Mouse (Mus musculus) heart, postnatal 0 days (tissue): Measurements from ENCODE around the gene Zdhhc8. TPM values are rescaled to one million over a fixed set of nuclear protein-coding genes. Genes with fewer than 3 reads are reported as not detected.

Source experiments
- ATAC-seq: fragments of 200-750 bp; cut with Nextera tagmentation; 2 replicates; pipeline ENCODE4 v1.8.0; 2017; ENCODE audit warnings: low read depth, moderate number of reproducible peaks, moderate library complexity; ENCODE audit not compliant: insufficient read depth
- DNase-seq: peaks from one replicate; pipeline ENCODE4 v3.0.0-alpha.2; 2016; ENCODE audit warnings: low spot score
- H3K27ac ChIP-seq: fragments of 300-500 bp; sonication (generic); 2 replicates; pipeline ENCODE4 v1.5.1; 2014; ENCODE audit warnings: low read depth, mild to moderate bottlenecking
- H3K27me3 ChIP-seq: fragments of 300-500 bp; sonication (generic); 2 replicates; pipeline ENCODE4 v1.6.1; 2014; ENCODE audit warnings: low read length, mixed read lengths; ENCODE audit not compliant: control insufficient read depth, insufficient read depth
- H3K36me3 ChIP-seq: fragments of 300-500 bp; sonication (generic); replicated peaks from 2 replicates; pipeline ENCODE4 v1.6.1; 2014; ENCODE audit warnings: low read length, mixed read lengths; ENCODE audit not compliant: control insufficient read depth, insufficient read depth
- H3K4me1 ChIP-seq: fragments of 300-500 bp; sonication (generic); 2 replicates; pipeline ENCODE4 v1.6.1; 2014; ENCODE audit warnings: antibody characterized with exemption; ENCODE audit not compliant: control insufficient read depth, insufficient read depth
- H3K4me2 ChIP-seq: fragments of 300-500 bp; sonication (generic); 2 replicates; pipeline ENCODE4 v1.6.1; 2014; ENCODE audit warnings: low read depth, mild to moderate bottlenecking, low read length, moderate library complexity
- H3K4me3 ChIP-seq: fragments of 300-500 bp; sonication (generic); 2 replicates; pipeline ENCODE4 v1.5.1; 2014; ENCODE audit warnings: low read depth, low read length
- H3K9ac ChIP-seq: fragments of 300-500 bp; sonication (generic); replicated peaks from 2 replicates; pipeline ENCODE4 v1.6.1; 2014; ENCODE audit warnings: low read depth, low read length, mixed read lengths
- H3K9me3 ChIP-seq: fragments of 300-500 bp; sonication (generic); replicated peaks from 2 replicates; pipeline ENCODE4 v1.6.1; 2016; ENCODE audit warnings: low read length; ENCODE audit not compliant: control insufficient read depth
- CTCF ChIP-seq: IDR thresholded peaks from 2 replicates; pipeline ENCODE4 v1.5.1; 2016; ENCODE audit warnings: antibody characterized with exemption, control low read depth, low read depth
- EP300 ChIP-seq: IDR thresholded peaks from 2 replicates; pipeline ENCODE4 v1.6.1; 2016; ENCODE audit warnings: antibody characterized with exemption, low read depth
- WGBS: fragments of 180-500 bp; shearing (Covaris S2); extraction: QIAGEN DNeasy Blood & Tissue Kit; methylation state at CpG from one replicate; pipeline ENCODE4 v1.1.7; 2014; 5-methylcytosine and 5-hydroxymethylcytosine counted together
- polyA plus RNA-seq: library from polyadenylated mRNA; unstranded; fragments of >200 nt; fragmentation: Nextera tagmentation; extraction: Ambion mirVana; gene quantifications from 2 replicates; pipeline ENCODE4 v1.2.1, GENCODE M21; 2015
- total RNA-seq: library from RNA; depleted of rRNA; stranded (reverse); fragments of >200 nt; gene quantifications from 2 replicates; pipeline ENCODE4 v1.2.3, GENCODE M21; 2014; ENCODE audit warnings: low replicate concordance

The Zdhhc8 gene
- total and polyA plus RNA-seq, 2 experiments from 2014 or later: 16.4 to 27.7 TPM

DNA sequence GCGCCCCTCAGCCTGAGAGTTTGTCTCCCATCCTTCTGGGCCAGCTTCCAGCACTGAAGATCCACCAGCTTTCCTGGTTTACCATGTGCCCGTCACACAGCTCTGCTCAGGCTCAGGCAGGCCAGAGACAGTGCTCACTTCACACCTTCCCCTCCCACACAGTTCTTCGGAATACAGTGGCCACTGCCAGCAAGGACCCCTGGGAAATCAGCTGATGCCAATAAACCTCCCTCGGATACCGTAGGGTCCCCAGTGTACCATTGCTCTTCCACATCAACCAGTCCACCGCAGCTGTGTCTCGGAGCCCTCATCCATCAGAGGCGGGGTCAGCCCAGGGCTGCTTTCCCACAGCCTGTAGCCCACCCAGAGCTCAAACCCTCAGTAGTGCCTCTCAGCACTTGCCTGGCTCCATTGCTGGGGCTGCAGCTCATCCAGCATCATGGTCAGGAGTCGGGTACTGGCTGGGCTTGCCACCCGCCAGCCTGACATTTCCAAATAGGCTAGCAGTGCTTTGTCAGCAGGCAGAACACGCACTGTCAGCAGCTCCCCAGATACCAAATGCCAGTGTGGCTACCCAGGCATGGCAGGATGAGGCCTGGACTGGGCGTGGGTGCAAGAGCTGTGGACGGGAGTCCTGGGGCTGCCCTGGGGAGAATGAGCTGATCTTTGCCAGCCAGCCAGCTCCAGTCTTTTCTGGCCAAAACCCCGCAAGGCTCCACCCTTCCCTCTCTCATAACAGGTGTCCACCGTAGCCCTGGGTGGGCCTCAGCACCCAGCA is 40.5 kb downstream of the Zdhhc8 start:
- no peak overlapping the region for H3K9ac ChIP-seq
- H3K9me3 ChIP-seq: no peaks in the 10 kb centered on the region
- H3K27me3 ChIP-seq: no peaks in the 10 kb centered on the region
- no peak overlapping the region for H3K4me3 ChIP-seq
- H3K27ac ChIP-seq: no peak overlapping the region
- H3K4me2 ChIP-seq: no peak overlapping the region
- TF ChIP-seq EP300 (no peak), CTCF (no peak)
- 72% methylated on average over 15 of the region's 15 CpGs for WGBS
- DNase-seq (no peak), ATAC-seq (no peak)
- H3K4me1 ChIP-seq: no peaks in the 10 kb centered on the region
- no peaks in the 10 kb centered on the region for H3K36me3 ChIP-seq

DNA sequence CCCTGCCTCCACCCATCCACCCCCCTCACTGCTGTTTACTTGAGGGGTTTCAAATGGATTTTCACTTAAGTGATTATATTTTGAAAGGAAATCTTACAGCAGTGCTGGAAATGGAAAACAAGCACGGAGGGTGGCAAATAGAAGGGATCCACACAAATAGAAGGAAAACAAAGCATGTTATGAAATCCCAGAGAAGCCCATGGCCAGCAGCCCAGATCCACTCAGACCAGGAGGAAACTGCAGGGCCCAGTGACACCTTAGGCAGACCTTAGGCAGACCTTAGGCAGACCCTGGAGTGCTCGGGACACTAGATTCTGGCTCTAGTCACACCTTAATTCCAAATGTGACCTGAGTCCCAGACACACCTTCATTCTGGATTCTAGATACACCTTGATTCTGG is 43.9 kb downstream of the Zdhhc8 start:
- no peak for ATAC-seq
- H3K27ac ChIP-seq: no peak overlapping the region

DNA sequence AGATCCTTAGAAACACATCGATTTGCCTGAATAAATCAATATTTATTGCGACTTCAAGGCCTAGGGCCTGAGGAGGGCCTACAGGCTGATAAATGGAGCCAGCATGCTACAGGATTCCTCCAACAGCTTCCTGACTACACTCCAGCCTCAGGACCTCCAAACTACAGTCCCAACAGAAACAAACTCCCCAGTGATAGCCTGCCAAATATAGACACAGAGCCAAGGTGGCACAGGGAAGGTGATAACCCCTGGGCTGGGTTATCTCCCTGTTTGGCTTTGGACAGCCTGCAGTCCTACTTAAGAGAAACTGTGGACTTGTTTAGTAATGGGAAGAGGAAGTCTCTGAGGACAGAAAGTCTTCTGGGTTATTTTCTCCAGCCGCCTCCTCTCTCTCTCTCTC is 47.7 kb downstream of the Zdhhc8 start:
- Histone ChIP-seq H3K36me3 (no peaks in the 10 kb centered on the region), H3K9ac (no peak overlapping the region), H3K9me3 (no peaks in the 10 kb centered on the region), H3K27me3 (no peaks in the 10 kb centered on the region), H3K27ac (0 out of 2 replicates have a peak overlapping the region, but pooled peaks have one; percentile 1), H3K4me1 (peaks cover 9% of the 10 kb centered on the region; the same call in 1 of the 2 replicates), H3K4me2 (no peak overlapping the region), H3K4me3 (no peak overlapping the region)
- no peak for TF ChIP-seq CTCF
- TF ChIP-seq EP300: no peak
- 46% methylated on average over 3 of the region's 3 CpGs for WGBS
- DNase-seq (peak; percentile 15), ATAC-seq (0 out of 2 replicates have a peak, but pooled peaks have one; percentile 24)

More for the DNA sequence above, 43.9 kb downstream of the Zdhhc8 start:
- no peak overlapping the region for H3K4me2 ChIP-seq
- 81% methylated on average over 2 of the region's 2 CpGs for WGBS
- no peaks in the 10 kb centered on the region for H3K27me3 ChIP-seq
- no peak overlapping the region for H3K4me3 ChIP-seq
- H3K4me1 ChIP-seq: peaks cover 9% of the 10 kb centered on the region; the same call in 1 of the 2 replicates
- H3K9ac ChIP-seq: no peak overlapping the region
- H3K36me3 ChIP-seq: no peaks in the 10 kb centered on the region
- DNase-seq: no peak
- TF ChIP-seq EP300 (no peak), CTCF (no peak)
- H3K9me3 ChIP-seq: no peaks in the 10 kb centered on the region

DNA sequence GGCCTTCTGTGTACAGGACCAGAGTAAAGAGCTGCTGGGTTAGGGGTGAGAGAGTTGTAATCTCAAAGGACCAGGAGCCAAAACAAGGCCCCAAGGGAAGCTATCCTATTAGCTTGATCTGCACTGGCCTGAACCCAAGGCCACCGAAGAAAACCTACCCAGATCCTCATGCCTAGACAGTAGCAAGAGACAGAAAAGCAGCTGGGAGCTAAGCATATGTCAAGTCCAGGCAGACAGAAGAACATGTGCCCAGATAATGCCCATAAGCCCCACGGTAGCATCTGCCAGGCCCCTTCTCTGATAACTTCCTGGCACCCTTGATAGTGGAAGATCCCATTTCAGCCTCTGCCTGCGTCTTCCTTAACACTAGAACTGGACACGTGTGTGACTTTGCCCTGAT is 48.1 kb downstream of the Zdhhc8 start:
- 38% methylated on average over 4 of the region's 4 CpGs for WGBS
- no peak overlapping the region for H3K4me3 ChIP-seq
- H3K4me2 ChIP-seq: no peak overlapping the region
- no peaks in the 10 kb centered on the region for H3K9me3 ChIP-seq
- DNase-seq: no peak
- no peaks in the 10 kb centered on the region for H3K27me3 ChIP-seq
- H3K27ac ChIP-seq: 0 out of 2 replicates have a peak overlapping the region, but pooled peaks have one; percentile 1
- no peaks in the 10 kb centered on the region for H3K36me3 ChIP-seq
- ATAC-seq: no peak
- H3K4me1 ChIP-seq: peaks cover 9% of the 10 kb centered on the region; the same call in 1 of the 2 replicates
- no peak for TF ChIP-seq EP300
- no peak overlapping the region for H3K9ac ChIP-seq

DNA sequence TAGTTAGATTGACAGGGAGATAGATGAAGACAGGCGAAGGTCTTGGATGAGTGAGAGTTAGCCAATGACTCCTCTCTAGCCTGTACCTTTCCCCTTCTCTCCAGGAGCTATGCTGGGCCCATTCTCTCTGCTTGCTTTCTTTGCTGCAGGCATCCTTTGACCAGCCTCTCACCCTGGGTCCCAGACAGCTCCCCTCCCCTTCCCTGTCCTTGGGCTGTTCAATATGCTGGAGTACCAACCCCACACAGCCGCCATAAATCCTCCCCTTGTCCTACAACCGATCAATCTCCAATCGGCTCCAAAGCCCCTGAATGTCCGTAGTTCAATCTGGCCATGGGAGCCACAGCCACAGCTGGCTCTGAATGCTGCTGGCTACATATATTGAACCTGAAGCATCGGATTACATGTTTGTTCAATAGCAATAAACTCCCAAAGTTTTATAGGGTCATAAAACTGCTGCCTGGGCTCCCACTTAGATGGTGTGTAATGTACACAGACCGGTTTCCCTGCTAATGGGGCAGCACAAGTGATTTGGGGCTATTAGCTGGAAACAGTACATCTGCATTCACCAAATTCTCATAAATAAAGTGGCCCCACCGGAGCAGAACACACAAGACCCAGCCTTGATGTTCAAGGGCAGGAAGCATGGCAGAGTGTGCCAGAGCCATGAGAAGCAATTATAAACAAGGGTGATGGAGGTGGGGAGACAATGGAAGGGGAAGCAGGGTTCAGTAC is 49.1 kb downstream of the Zdhhc8 start:
- DNase-seq (no peak), ATAC-seq (no peak)
- no peak for TF ChIP-seq CTCF
- TF ChIP-seq EP300: no peak

More for the DNA sequence above, 49.1 kb downstream of the Zdhhc8 start:
- H3K4me1 ChIP-seq: peaks cover 9% of the 10 kb centered on the region; the same call in 1 of the 2 replicates
- no peaks in the 10 kb centered on the region for H3K36me3 ChIP-seq
- H3K27ac ChIP-seq: no peak overlapping the region
- H3K4me2 ChIP-seq: no peak overlapping the region
- H3K9ac ChIP-seq: no peak overlapping the region
- H3K4me3 ChIP-seq: no peak overlapping the region
- H3K27me3 ChIP-seq: no peaks in the 10 kb centered on the region
- H3K9me3 ChIP-seq: no peaks in the 10 kb centered on the region
- whole genome bisulfite sequencing: 89% methylated on average over 8 of the region's 8 CpGs
